Mouse (Mus musculus) G1E (cell line): ENCODE results near the gene Scfd2.

Experiments used
- CTCF ChIP-seq: IDR thresholded peaks from 2 replicates; pipeline ENCODE4 v1.5.1; 2012; ENCODE audit warnings: low read depth, low read length, inconsistent platforms, mixed read lengths
- GATA1 ChIP-seq: IDR thresholded peaks from 2 replicates; pipeline ENCODE4 v1.6.1; 2012; ENCODE audit warnings: borderline replicate concordance, low read length, inconsistent platforms, mixed read lengths
- GATA2 ChIP-seq: IDR thresholded peaks from 2 replicates; pipeline ENCODE4 v1.6.1; 2012; ENCODE audit warnings: low read depth, low read length, inconsistent platforms, borderline replicate concordance
- POLR2AphosphoS5 ChIP-seq: IDR thresholded peaks from 2 replicates; pipeline ENCODE4 v1.6.1; 2012; ENCODE audit warnings: low read depth, low read length, inconsistent platforms; ENCODE audit not compliant: insufficient replicate concordance
- TAL1 ChIP-seq: conservative IDR thresholded peaks from 2 replicates; pipeline ENCODE4 v1.6.1; 2012; ENCODE audit warnings: low read depth, low read length, inconsistent platforms, mixed read lengths

DNA sequence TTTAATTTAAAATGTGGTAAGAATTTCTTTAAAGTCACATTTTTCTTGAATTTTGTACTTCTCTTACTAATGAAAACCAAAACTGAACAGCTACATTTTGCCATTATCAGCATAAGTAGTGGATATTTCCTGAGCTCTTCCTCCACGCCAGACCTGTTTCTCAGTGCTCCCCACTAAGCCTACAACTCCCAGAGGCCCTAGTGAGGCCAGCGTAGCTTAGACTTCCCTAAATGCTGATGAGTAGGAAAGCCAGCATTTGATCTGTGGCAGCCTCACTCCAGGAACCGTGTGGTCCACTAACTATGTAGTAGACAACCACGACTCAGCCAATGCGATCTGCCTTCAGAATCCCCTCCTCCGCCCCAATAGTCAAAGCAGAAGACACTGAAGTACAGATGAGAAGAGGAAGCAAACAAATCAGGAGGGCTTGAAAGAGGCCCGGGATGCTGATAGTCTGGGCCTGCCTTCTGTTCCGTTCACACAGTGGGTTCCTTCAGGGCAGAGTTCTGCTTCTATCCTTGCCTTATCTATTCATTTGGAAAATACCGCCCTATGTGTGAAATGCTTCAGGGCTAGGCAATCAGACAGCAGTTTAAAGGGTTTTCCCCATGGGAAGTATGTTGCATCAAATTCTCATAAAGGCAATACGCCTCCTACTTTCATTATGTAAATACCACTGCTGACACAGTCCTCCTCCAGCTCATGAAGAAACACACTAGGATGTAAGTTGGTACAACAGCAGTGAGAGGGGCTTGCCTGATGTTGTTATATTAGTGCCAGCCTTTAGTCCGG is 183.3 kb downstream of the Scfd2 start:
- no peak for TF ChIP-seq CTCF
- TF ChIP-seq POLR2AphosphoS5 = no peak
- no peak for TF ChIP-seq TAL1
- TF ChIP-seq GATA2 = no peak
- TF ChIP-seq GATA1 = no peak
